Mouse (Mus musculus): ENCODE results near the gene Cdcp1.

GRCm38 (mm10) chr9:123132994-123133393 is 82.8 kb downstream of the Cdcp1 start:
- TF ChIP-seq CTCF (IDR thresholded peaks at IDR 0.05; ENCODE audit: control insufficient read depth, insufficient read depth, insufficient replicate concordance, low read depth, low read length) = no peak
- TF ChIP-seq POLR2A (IDR thresholded peaks at IDR 0.05; ENCODE audit: control insufficient read depth, low read depth, low read length) = no peak

Measured in testis, adult 2 months (tissue).